Mouse (Mus musculus): ENCODE measurements around the gene Cda. TPM values are rescaled to one million over a fixed set of nuclear protein-coding genes. Genes with fewer than 3 reads are reported as not detected.

Gene Cda
- polyA plus RNA-seq (2015; fragmentation: Nextera tagmentation; extraction: Ambion mirVana), result 21.4 and 23.0 TPM in 2 replicates

DNA sequence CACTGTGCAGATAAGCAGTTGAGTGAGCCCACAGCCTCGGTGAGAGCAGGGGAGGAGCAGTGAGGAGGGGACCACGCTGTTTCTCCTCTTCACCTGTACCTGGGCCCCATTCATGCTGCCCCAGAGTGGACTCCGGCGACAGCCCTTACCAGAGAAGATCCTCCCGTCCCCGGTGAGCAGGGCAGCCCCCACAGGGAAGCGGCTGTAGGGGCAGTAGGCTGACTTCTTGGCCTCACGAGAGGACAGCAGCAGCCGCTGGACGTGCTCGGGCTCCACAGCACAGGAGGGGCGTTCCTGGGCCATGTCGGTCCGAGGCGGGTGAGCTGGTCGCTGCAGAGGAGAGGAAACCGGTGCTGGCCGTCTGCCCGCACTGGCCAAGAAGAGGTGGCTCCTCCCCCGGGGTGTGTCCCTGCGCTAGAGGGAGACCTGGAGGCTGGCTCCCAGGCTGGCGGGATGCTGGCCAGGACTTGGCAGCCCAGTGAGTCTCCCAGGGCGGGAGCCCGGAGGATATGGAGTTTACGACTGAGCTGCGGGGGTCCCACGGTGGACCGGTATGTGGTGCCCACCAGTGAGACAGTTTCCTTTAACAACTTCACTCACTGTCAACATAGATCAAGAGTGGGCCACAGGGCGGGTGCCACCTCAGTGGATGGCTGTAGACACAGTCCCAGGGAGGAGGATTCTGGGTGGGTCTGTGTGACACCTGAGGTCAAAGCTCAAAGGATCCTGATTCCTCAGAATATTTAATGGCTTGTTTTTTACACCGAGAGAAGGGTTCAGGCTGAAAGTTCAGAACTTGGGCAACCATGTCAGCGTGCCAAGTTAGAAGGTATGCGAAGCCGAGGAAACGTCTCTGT, at the start of gene Cda:
TSS of gene Cda (minus strand) at position 352 of the 857 bp plus-strand sequence.

DNA sequence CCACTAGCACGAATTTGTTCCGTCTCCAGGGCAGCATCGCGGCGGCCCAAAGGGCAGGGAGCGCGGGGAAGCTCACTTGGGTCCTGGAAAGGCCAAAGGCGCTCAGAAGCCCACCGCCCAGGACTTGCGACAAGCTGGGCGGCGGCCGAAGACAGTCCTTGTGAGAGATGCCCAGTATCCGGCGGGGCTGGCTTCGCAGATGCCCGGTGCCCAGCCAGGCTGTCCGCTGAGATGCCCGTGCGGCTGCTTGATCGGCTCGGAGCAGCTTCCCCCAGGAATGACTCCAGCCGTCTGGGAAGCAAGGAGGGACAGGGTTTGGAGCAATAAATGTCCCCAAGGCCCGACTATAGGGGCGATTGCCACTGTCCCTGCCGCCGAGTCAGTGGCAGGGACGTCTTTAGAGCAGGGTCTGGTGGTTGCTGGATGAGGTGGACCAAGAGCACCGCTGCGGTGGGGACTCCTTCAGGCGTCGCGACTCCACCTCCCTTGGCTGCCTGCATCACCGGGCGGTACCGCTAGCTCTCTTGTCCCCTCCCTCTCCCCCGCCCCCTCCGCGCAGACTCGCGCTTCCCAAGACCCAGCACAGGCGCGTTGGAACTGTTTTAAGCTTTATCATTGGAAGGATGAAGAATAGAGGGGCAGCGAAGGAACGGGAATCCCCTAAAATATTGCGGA, 28.3 kb upstream of the Cda start, which contains the start of gene Fam43b:
TSS of gene Fam43b (minus strand) at position 558 of the 675 bp plus-strand sequence.

GRCm38 (mm10) chr4:138326077-138326695, 41.6 kb downstream of the Cda start, which contains the start of gene Pink1:
TSS of gene Pink1 (minus strand) at chr4:138326307.

DNA sequence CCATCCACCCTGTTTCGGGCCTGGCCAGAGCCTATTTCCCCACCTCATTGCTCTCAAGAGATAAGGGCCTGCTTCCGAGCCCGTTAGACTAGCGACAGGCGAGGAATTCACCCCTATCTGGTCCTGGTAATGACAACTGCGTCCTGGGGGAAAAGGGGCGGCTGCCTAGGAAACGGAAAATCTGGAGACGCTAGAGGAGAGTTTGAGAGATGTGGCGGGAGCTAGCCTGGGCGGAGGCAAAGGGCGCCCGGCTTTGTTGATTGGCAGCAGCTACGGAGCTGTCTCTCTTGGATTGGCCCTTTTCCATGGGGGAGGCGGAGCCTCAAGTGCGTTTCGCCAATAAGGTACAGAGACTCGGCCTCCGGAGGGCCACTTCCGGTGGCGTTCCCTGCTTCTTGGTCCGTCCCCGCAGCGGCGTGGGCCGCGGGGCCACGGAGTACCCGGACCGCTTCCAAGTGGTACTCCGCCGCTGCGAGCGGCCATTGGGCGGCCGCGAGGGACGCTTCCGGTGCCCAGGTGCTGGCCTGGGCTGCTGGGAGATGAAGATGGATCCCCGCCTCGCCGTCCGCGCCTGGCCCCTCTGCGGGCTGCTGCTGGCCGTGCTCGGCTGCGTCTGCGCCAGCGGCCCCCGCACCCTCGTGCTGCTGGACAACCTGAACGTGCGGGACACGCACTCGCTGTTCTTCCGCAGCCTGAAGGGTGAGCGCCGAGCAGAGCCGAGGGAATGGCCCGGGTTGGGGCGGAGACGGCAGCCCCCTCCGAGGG, 63.3 kb downstream of the Cda start, which contains the start of gene Ddost:
TSS of gene Ddost (plus strand) at position 391 of the 765 bp plus-strand sequence.

Small RNAs within 50 kb of the gene (microRNA-seq; reads per million reads assigned to microRNA genes)
- gene Gm27646 (not detected), gene Mir7019 (2.3 reads per million)

Other genes with a start within 250 kb of the Cda start
- gene Hp1bp3, start 151.7 kb downstream of the Cda start, polyA plus RNA-seq (2015; fragmentation: Nextera tagmentation; extraction: Ambion mirVana), result 153 and 158 TPM in 2 replicates
- gene Sh2d5, start 117.6 kb downstream of the Cda start, polyA plus RNA-seq (2015; fragmentation: Nextera tagmentation; extraction: Ambion mirVana), result 18.2 and 19.5 TPM in 2 replicates
- 5.4 and 6.0 TPM in 2 replicates for gene Kif17, start 117.6 kb downstream of the Cda start, polyA plus RNA-seq (2015; fragmentation: Nextera tagmentation; extraction: Ambion mirVana)
- 213 and 224 TPM in 2 replicates for gene Ddost, start 63.3 kb downstream of the Cda start, polyA plus RNA-seq (2015; fragmentation: Nextera tagmentation; extraction: Ambion mirVana)
- gene Pink1, start 41.7 kb downstream of the Cda start, polyA plus RNA-seq (2015; fragmentation: Nextera tagmentation; extraction: Ambion mirVana), result 138 and 152 TPM in 2 replicates
- gene Fam43b, start 28.5 kb upstream of the Cda start, polyA plus RNA-seq (2015; fragmentation: Nextera tagmentation; extraction: Ambion mirVana), result 25.5 and 26.1 TPM in 2 replicates
- gene Mul1, start 66.7 kb upstream of the Cda start, polyA plus RNA-seq (2015; fragmentation: Nextera tagmentation; extraction: Ambion mirVana), result 17.1 and 19.5 TPM in 2 replicates
- gene Camk2n1, start 86.3 kb upstream of the Cda start, polyA plus RNA-seq (2015; fragmentation: Nextera tagmentation; extraction: Ambion mirVana), result 42.8 and 44.8 TPM in 2 replicates